Mouse (Mus musculus) megakaryocyte, embryonic 14.5 days (primary cell): ENCODE measurements around the gene Rps27l. TPM values are rescaled to one million over a fixed set of nuclear protein-coding genes. Genes with fewer than 3 reads are reported as not detected.

Experiments used
- H3K27me3 ChIP-seq: replicated peaks from 2 replicates; pipeline ENCODE3; 2012; ENCODE audit warnings: inconsistent platforms
- H3K36me3 ChIP-seq: replicated peaks from 2 replicates; pipeline ENCODE3; 2012; ENCODE audit warnings: low read length, inconsistent platforms, mixed read lengths
- H3K4me1 ChIP-seq: 2 replicates; pipeline ENCODE4 v1.6.1; 2012; ENCODE audit warnings: inconsistent platforms
- H3K4me3 ChIP-seq: replicated peaks from 2 replicates; pipeline ENCODE3; 2012; ENCODE audit warnings: moderate library complexity, mild to moderate bottlenecking, inconsistent platforms
- H3K9me3 ChIP-seq: 2 replicates; pipeline ENCODE4 v1.6.1; 2012; ENCODE audit warnings: inconsistent platforms
- FLI1 ChIP-seq: IDR thresholded peaks from 2 replicates; pipeline ENCODE4 v1.6.1; 2012; ENCODE audit warnings: low read length, inconsistent platforms, mixed read lengths
- GATA1 ChIP-seq: IDR thresholded peaks from 3 replicates; pipeline ENCODE4 v1.6.1; 2012; ENCODE audit warnings: mixed read lengths, low read length, inconsistent platforms, borderline replicate concordance
- polyA plus RNA-seq: library from polyadenylated mRNA; stranded (reverse); fragments of >175 nt; gene quantifications from 2 replicates; pipeline ENCODE4 v1.2.3, GENCODE M21; 2012; ENCODE audit warnings: low replicate concordance; ENCODE audit not compliant: insufficient read depth

Gene Rps27l
- polyA plus RNA-seq, 1 experiment: 219 TPM

DNA sequence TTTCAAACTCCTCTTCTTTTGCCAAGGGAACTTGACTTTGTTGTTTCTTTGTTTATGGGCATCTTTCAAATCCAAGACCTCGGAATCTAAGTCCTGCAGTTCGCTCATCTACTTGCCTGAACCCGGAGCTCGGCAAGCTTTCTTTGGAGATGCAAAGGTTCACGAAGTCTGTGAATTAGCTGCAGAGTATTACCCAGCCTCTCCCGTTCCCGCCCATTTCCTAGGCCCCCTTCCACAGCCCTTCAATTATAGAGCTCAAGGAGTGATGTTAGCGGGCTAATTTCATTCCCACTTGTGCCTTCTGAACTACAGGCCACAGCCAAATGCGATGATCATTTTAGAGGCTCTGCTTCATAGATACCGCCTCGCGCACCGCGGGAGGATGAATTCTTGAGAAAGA lies 25.9 kb upstream of the Rps27l start:
- Histone ChIP-seq H3K27me3 (no peaks in the 10 kb centered on the region), H3K4me1 (peaks cover 44% of the 10 kb centered on the region), H3K4me3 (peak overlapping the region; percentile 100), H3K9me3 (no peaks in the 10 kb centered on the region; the same call in 1 of the 2 replicates), H3K36me3 (peaks cover 12% of the 10 kb centered on the region)
- TF ChIP-seq FLI1 (no peak), GATA1 (no peak)

DNA sequence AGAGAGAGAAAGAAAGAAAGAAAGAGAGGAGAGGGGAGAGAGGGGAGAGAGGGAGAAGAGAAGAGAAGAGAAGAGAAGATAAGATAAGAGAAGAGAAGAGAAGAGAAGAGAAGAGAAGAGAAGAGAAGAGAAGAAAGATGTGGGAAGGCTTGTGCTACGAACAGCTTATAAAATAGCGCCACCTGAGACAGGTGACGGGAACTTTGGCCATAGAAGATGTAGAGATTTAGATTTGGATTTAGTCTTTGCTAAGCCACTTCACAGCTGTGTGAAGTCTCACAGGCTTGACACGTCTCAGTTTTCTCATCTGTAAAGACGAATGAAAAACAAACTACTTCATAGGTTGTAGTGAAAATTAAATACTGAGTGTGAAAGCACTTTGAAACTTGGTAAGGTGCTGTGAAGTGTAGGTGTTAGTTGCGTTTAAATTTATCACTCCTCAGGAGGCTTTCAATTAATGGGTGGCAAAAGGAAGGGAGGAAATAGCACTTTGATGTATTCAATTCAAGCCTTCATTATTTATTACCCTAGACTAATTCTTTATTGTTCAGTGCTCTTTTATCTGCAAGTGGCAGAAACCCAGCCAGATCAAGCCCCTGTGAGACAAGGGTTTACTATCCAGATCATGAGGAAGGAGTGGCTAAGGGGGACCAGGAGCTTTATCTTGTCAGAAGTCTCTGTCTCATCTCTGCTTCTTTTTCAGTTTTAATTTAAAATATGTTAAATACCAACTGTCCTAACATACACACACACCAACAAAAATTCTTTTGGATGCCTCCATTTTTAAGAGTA lies 25.2 kb upstream of the Rps27l start:
- no peak for TF ChIP-seq GATA1
- Histone ChIP-seq H3K4me1 (peaks cover 38% of the 10 kb centered on the region), H3K4me3 (peak overlapping the region; percentile 59)

GRCm38 (mm10) chr9:66922076-66922475 lies 23.8 kb upstream of the Rps27l start:
- H3K36me3 ChIP-seq: peaks cover 6% of the 10 kb centered on the region
- H3K4me1 ChIP-seq: peaks cover 24% of the 10 kb centered on the region
- H3K9me3 ChIP-seq: no peaks in the 10 kb centered on the region; the same call in 1 of the 2 replicates
- H3K4me3 ChIP-seq: no peak overlapping the region
- TF ChIP-seq GATA1: no peak
- no peak for TF ChIP-seq FLI1
- no peaks in the 10 kb centered on the region for H3K27me3 ChIP-seq

More for the DNA sequence above, 25.2 kb upstream of the Rps27l start:
- Histone ChIP-seq H3K36me3 (peaks cover 10% of the 10 kb centered on the region), H3K9me3 (no peaks in the 10 kb centered on the region; the same call in 1 of the 2 replicates), H3K27me3 (no peaks in the 10 kb centered on the region)

DNA sequence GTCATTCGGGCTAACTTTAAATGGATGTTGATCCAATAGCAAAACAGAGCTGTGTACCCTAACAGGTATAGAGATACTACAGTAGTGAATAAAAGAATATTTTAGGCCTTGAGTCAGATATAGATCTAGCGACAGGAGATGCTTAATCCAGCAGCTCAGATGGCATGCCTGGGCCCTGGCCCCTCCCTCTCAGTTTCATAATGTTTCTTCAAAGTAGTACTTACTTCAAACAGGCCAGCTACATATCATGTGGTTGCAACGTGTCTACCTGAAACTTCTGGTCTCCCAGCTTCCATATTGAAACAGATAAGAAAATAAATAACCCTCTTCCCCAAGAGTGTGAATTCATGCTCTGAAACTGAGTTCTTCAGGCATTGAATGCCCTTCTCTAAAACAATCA lies 20.0 kb upstream of the Rps27l start:
- no peak overlapping the region for H3K4me3 ChIP-seq
- H3K27me3 ChIP-seq: no peaks in the 10 kb centered on the region
- H3K4me1 ChIP-seq: peaks cover 6% of the 10 kb centered on the region; the same call in 1 of the 2 replicates
- TF ChIP-seq GATA1 (no peak), FLI1 (no peak)
- H3K36me3 ChIP-seq: no peaks in the 10 kb centered on the region
- no peaks in the 10 kb centered on the region; the same call in 1 of the 2 replicates for H3K9me3 ChIP-seq

DNA sequence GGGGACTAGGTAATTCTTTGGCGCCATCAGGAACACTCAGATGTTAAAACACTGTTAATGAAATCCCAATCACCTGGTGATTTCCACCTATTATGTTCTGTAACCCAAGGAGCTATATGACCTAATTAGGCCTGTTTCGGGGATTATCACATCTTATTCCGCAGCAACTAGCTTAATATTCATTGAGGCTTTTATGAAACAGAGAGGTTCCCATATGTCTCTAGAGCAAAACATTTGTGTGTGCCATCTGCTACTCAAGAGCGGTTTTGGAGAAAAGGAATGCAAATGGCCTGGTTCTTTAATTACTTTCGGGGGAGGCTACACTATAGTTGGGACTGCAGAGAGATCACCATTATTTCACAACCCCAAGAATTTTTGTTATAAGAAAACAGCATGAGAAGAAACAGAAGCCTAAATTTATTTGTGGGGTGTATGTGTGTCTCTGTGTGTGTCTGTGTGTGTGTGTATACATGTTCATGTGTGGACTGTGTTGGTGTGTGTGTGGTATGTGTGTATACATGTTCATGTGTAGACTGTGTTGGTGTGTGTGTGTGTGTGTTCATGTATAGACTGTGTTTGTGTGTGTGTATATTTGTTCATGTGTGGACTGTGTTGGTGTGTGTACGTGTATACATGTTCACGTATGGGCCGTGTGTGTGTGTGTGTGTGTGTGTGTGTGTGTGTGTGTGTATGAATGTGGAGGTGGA lies 18.0 kb upstream of the Rps27l start:
- H3K4me3 ChIP-seq: no peak overlapping the region
- H3K36me3 ChIP-seq: no peaks in the 10 kb centered on the region
- no peaks in the 10 kb centered on the region for H3K27me3 ChIP-seq
- peaks cover 4% of the 10 kb centered on the region; the same call in 1 of the 2 replicates for H3K4me1 ChIP-seq
- TF ChIP-seq GATA1: no peak
- TF ChIP-seq FLI1: no peak
- no peaks in the 10 kb centered on the region for H3K9me3 ChIP-seq

GRCm38 (mm10) chr9:66930351-66930750 lies 15.5 kb upstream of the Rps27l start:
- Histone ChIP-seq H3K9me3 (no peaks in the 10 kb centered on the region), H3K4me1 (peaks cover 7% of the 10 kb centered on the region), H3K27me3 (no peaks in the 10 kb centered on the region), H3K36me3 (no peaks in the 10 kb centered on the region), H3K4me3 (no peak overlapping the region)
- TF ChIP-seq FLI1: no peak
- no peak for TF ChIP-seq GATA1

GRCm38 (mm10) chr9:66933869-66934808 lies 11.7 kb upstream of the Rps27l start:
- Histone ChIP-seq H3K9me3 (no peaks in the 10 kb centered on the region), H3K27me3 (no peaks in the 10 kb centered on the region), H3K4me3 (no peak overlapping the region), H3K36me3 (no peaks in the 10 kb centered on the region), H3K4me1 (peaks cover 31% of the 10 kb centered on the region)
- TF ChIP-seq GATA1 (no peak), FLI1 (no peak)

GRCm38 (mm10) chr9:66937507-66937906 lies 8.4 kb upstream of the Rps27l start:
- peaks cover 35% of the 10 kb centered on the region for H3K4me1 ChIP-seq
- H3K36me3 ChIP-seq: no peaks in the 10 kb centered on the region
- H3K9me3 ChIP-seq: no peaks in the 10 kb centered on the region
- no peak for TF ChIP-seq GATA1
- TF ChIP-seq FLI1: no peak
- no peak overlapping the region for H3K4me3 ChIP-seq
- H3K27me3 ChIP-seq: no peaks in the 10 kb centered on the region

DNA sequence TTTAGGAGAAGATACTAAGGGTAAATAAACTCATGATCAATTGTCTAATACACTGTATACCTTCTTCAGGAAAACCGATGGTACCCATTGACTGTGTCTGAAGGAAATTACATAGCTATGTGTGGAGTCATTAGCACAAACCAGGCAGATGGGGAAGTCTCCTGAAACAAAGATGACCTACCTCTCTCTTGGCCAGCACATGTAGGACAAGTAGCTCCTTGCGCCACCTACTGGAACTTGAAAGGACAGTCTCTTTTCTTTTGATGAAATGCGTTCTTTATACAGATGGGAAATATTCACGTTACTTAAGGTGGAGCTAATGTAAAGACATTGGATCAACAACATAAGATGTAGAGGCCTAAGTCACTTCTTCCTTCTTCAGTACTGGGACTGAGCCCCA lies 7.0 kb upstream of the Rps27l start:
- H3K4me1 ChIP-seq: peaks cover 35% of the 10 kb centered on the region
- no peaks in the 10 kb centered on the region for H3K27me3 ChIP-seq
- TF ChIP-seq GATA1: no peak
- no peak for TF ChIP-seq FLI1
- no peaks in the 10 kb centered on the region for H3K36me3 ChIP-seq
- H3K9me3 ChIP-seq: no peaks in the 10 kb centered on the region
- peak overlapping the region; percentile 20 for H3K4me3 ChIP-seq

- Histone ChIP-seq H3K27me3 (no peaks in the 10 kb centered on the region), H3K9me3 (no peaks in the 10 kb centered on the region), H3K4me3 (peak overlapping the region; percentile 96), H3K36me3 (peaks cover 18% of the 10 kb centered on the region), H3K4me1 (peaks cover 22% of the 10 kb centered on the region)
- TF ChIP-seq FLI1 (no peak), GATA1 (no peak)
Measured at GRCm38 (mm10) chr9:66945161-66945560, 725 bp upstream of the Rps27l start.
